Mouse (Mus musculus) spleen, adult 2 months (tissue): ENCODE measurements around the gene Il11.
"Not testable (repeated sequence)": the region's sequence is repeated elsewhere in the genome, so short reads cannot be mapped to it uniquely, and the experiment has no call there.

Experiments used
- CTCF ChIP-seq: fragments of 200-500 bp; IDR thresholded peaks from 2 replicates; pipeline ENCODE4 v1.5.1; 2011; ENCODE audit warnings: mild to moderate bottlenecking, inconsistent platforms; ENCODE audit not compliant: insufficient read depth, insufficient read length, insufficient replicate concordance; ENCODE audit errors: extremely low read depth
- POLR2A ChIP-seq: fragments of 200-500 bp; IDR thresholded peaks from 2 replicates; pipeline ENCODE4 v1.6.1; 2011; ENCODE audit warnings: low read depth, low read length, inconsistent platforms

DNA sequence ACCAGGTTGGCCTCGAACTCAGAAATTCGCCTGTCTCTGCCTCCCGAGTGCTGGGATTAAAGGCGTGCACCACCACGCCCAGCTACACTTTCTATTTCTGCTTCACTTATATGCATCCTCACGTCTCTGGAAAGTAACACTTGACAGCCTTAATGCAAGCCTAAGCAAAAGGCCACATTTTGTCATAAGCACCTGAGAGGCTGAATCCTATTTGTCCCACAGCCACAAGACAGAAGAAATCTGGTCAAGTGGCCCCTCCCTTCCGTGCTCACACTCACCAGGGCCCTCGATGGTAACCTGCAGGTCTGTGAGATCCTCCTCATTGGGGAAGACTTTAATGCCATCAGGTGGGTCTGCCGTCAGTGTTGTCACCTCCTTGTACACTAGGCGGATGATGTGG, 28.5 kb upstream of the Il11 start:
- TF ChIP-seq CTCF, POLR2A: not testable (repeated sequence)
